Mouse (Mus musculus): ENCODE data around the gene Dusp15.

Gene Dusp15

DNA sequence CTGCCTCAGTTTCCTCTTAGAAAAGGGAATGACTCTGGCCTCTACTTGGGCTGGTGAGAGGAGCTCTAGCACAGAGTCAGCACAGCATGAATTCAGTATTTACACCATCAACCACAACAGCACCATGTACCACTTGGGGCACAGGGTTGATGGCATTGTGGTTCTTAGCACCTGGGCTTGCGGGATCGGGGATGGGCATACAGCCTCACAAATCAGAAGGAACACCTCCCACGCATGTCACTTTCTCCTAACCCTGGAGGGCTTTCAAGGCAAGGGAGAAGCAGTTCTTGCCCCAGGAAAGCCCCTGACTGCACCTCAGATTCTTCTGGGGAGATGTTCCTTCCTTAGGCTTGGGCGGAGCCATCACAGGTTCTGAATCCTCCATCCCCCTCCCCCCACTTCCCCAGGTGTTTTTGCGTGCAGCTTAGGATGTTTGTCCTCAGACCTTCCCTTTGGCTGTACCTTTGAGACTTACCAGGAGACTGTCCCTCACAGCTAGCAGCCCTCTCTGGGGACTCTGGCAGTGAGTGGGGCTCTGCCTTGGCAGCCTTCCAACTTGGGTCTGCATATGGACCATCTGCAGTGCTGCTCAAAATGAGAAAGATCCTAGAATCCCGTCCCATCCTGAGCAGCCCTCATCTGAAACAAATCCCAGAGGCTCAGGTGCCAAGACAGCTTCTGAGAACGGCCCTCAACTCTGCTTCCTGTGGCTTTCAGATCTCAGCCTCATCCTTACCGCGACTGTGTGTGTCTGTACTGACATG is 45.0 kb downstream of the Dusp15 start:
- in situ Hi-C loops (cut with MseI, MboI) = no loop called here

DNA sequence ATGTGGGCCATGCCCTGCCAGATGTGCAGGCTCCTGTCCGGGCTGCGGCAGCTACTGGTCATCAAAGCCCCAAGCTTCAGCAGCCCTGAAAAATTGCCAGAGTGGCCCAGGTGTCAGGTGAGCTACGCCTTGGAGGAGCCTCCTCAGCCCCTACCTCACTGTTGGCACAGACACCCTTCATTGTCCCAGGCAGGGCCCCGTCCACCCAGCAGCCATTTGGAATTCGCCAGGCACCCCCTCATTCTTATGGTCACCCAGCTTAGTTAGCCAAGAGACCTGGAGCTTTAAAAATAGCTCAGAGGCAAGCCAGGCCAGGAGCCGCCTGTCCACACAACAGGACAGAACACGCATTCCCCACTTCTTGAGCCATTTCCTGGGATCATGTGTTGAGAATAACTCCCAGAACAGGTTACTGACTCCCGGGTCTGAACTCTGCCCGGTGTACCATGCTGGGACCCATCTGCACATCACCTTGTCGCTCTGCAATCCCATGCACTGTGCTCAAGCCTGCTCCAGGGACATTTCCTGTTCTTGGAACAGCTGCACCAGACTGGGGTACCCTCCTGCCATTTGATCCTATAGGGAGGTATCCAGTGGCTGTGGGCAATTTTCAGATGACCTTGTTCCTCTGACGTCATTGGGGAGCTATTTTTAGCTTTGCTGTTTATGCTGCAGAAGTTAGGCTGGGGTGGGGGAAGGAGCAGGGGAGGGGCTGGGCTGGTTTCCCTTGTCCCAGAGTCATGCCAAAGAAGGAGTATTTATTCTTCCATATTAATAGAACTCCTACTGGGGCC is 46.3 kb downstream of the Dusp15 start:
- in situ Hi-C loops (cut with MseI, MboI) = no loop called here

DNA sequence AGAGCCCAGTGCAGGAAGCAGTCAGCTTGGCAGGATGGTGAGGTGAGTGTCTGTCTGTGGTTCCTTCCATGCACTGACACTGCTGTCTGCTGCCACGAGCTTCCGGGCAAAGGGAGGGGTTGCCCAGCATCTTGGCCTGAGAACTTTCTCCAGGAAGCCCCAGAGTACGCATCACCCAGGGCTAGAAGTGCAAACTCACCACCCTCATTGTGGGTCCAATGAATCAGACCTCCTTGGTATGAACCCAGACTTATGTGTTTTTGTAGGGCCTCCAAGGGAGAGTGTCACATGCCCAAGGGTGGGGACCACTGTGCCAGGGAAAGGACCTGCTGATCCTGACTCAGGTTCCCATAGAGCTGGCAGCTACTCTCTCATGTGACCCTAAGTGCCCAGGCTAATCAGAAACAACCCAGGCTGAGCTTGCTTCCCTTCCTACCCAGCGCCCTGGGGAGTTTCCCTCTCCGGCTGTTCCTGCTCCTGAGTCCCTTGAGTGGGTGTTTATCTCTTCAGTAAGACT is 47.3 kb downstream of the Dusp15 start:
- in situ Hi-C loops (cut with MseI, MboI) = no loop called here

GRCm38 (mm10) chr2:152903586-152903985 is 47.9 kb downstream of the Dusp15 start:
- in situ Hi-C loops (cut with MseI, MboI) = no loop called here

DNA sequence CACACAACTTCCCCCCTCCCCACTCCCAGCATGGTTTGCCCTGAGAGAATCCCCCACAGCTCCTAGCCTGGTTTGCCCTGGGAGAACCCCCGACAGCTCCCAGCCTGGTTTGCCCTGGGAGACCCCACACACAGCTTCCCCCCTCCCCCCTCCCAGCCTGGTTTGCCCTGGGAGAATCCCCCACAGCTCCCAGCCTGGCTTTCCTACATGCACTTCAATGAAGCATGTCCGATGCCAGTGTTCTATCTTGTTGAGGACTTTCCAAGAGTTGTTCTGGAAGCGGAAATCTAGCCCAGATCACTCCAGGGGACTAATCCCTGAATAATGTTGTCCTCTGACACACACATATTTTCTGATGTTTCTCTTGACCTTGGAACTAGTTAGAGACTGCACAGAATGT is 48.8 kb downstream of the Dusp15 start:
- in situ Hi-C loops (cut with MseI, MboI) = no loop called here

- in situ Hi-C loops (cut with MseI, MboI) = no loop called here
Observed at GRCm38 (mm10) chr2:152901296-152901695, 50.2 kb downstream of the Dusp15 start.

DNA sequence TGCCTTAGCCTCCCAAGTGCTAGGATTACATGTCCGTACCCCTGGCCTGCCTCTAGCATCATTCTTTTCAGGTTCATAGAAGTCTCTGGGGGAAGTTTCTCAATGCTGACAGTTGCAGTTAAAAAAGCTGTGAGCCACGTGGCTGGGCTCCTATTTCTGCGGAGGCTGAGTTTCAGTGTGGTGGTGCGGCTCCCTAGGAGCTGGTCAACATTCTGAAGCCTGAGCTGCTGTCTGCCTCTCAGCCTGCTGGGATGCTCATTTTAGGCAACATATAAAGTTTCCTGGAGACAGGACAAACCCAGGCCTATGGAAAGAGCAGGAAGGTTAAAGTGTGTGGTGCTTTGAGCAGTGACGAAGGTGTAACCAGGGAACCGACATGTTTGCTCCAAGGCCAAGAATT is 52.5 kb downstream of the Dusp15 start:
- in situ Hi-C loops (cut with MseI, MboI) = no loop called here

GRCm38 (mm10) chr2:152896926-152897325 is 54.6 kb downstream of the Dusp15 start:
- in situ Hi-C loops (cut with MseI, MboI) = no loop called here

GRCm38 (mm10) chr2:152895834-152896233 is 55.7 kb downstream of the Dusp15 start:
- in situ Hi-C loops (cut with MseI, MboI) = no loop called here

All from mouse trophoblast stem cell (cell line).